Mouse (Mus musculus) left cerebral cortex, postnatal 4 days (tissue): ENCODE data around the gene Ncapd2. TPM values are rescaled to one million over a fixed set of nuclear protein-coding genes. Genes with fewer than 3 reads are reported as not detected.

Experiments
- microRNA-seq: library from miRNA; unstranded; fragments of <30 nt; microRNA quantifications from one replicate; pipeline ENCODE4 v1.2.0, GENCODE M21; 2022
- total RNA-seq, 2 experiments: library from RNA; stranded (reverse); gene quantifications; 2 replicates each; pipeline ENCODE4 v1.2.3; 2021

The Ncapd2 gene
- total RNA-seq, 2 experiments from 2014 or later: 44.9 to 51.4 TPM

Small RNA genes within 50 kb of the gene (microRNA-seq; reads per million reads assigned to microRNA genes)
- gene Mir3098 (not detected), gene Mir8113 (not detected)

Other genes starting within 250 kb of the Ncapd2 start
- 10 to 100 TPM; 67.8 to 72.6 TPM for gene Cops7a, start 226.2 kb downstream of the Ncapd2 start, total RNA-seq
- gene Pianp, start 195.0 kb downstream of the Ncapd2 start, total RNA-seq: 10 to 100 TPM; 89.1 to 97.3 TPM
- 10 to 100 TPM; 51.8 to 56.1 TPM for gene Zfp384, start 182.6 kb downstream of the Ncapd2 start, total RNA-seq
- 10 to 100 TPM; 67.4 to 72.0 TPM for gene Ing4, start 151.9 kb downstream of the Ncapd2 start, total RNA-seq
- 10 to 100 TPM; 11.7 to 13.0 TPM for gene Acrbp, start 142.0 kb downstream of the Ncapd2 start, total RNA-seq
- gene Lpar5, start 123.8 kb downstream of the Ncapd2 start, total RNA-seq: 1 to 10 TPM; 1.3 TPM
- 100 to 1,000 TPM; 173 to 175 TPM for gene Chd4, start 95.7 kb downstream of the Ncapd2 start, total RNA-seq
- gene Nop2, start 59.8 kb downstream of the Ncapd2 start, total RNA-seq: 10 to 100 TPM; 43.0 to 44.5 TPM
- 10 to 100 TPM; 27.0 to 28.3 TPM for gene Iffo1, start 46.5 kb downstream of the Ncapd2 start, total RNA-seq
- 1,000 to 10,000 TPM; 1,244 to 1,314 TPM for gene Gapdh, start 25.2 kb downstream of the Ncapd2 start, total RNA-seq
- gene Mrpl51, start 100 bp upstream of the Ncapd2 start, total RNA-seq: 10 to 100 TPM; 67.7 to 72.7 TPM
- gene Vamp1, start 23.9 kb upstream of the Ncapd2 start, total RNA-seq: 10 to 100 TPM in 1 of 2 experiments, 1 to 10 TPM in 1; 7.0 to 10.2 TPM
- gene Tapbpl, start 40.2 kb upstream of the Ncapd2 start, total RNA-seq: 1 to 10 TPM; 1.7 to 1.9 TPM
- gene Cd27, start 45.3 kb upstream of the Ncapd2 start, total RNA-seq: not detected
- gene Tuba3a, start 94.3 kb upstream of the Ncapd2 start, total RNA-seq: not detected
- 10 to 100 TPM in 1 of 2 experiments, 1 to 10 TPM in 1; 9.6 to 10.7 TPM for gene Ltbr, start 122.2 kb upstream of the Ncapd2 start, total RNA-seq
- 1 to 10 TPM; 1.5 to 2.1 TPM for gene Scnn1a, start 129.0 kb upstream of the Ncapd2 start, total RNA-seq
- gene Tnfrsf1a, start 157.7 kb upstream of the Ncapd2 start, total RNA-seq: 10 to 100 TPM; 11.2 to 12.0 TPM
- gene Plekhg6, start 189.1 kb upstream of the Ncapd2 start, total RNA-seq: not detected